Mouse (Mus musculus): ENCODE measurements around the gene Nudt3.

Gene Nudt3

GRCm38 (mm10) chr17:27596376-27597190 lies 26.7 kb downstream of the Nudt3 start:
- DNase-seq = no peak

- no peak for DNase-seq
Measured at GRCm38 (mm10) chr17:27595659-27596375, 27.5 kb downstream of the Nudt3 start.

- DNase-seq = no peak
Measured at GRCm38 (mm10) chr17:27592565-27592910, 30.8 kb downstream of the Nudt3 start.

- DNase-seq = no peak
Measured at GRCm38 (mm10) chr17:27591826-27592564, 31.3 kb downstream of the Nudt3 start.

DNA sequence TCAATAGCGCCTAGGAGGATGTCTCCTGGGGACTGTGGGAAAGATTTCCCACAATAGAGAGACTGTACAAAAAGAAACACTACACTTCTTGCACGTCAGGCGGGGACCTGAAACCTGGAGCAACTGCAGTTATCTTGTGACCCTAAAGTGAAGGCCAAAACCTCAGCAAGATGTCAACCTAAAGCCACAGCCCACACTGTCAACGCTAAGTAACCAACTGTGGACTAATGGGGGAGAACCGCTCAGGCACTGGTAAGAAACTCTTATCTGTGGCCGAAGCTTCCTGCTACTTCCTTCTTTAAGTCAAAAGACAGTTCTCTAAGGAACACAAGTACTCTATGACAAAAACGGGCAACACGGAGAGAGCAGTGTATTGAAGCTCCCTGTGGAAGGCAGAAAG lies 35.1 kb downstream of the Nudt3 start:
- DNase-seq = no peak

GRCm38 (mm10) chr17:27587252-27587651 lies 36.0 kb downstream of the Nudt3 start:
- no peak for DNase-seq

- DNase-seq = no peak
Measured at GRCm38 (mm10) chr17:27586661-27587060, 36.6 kb downstream of the Nudt3 start.

DNA sequence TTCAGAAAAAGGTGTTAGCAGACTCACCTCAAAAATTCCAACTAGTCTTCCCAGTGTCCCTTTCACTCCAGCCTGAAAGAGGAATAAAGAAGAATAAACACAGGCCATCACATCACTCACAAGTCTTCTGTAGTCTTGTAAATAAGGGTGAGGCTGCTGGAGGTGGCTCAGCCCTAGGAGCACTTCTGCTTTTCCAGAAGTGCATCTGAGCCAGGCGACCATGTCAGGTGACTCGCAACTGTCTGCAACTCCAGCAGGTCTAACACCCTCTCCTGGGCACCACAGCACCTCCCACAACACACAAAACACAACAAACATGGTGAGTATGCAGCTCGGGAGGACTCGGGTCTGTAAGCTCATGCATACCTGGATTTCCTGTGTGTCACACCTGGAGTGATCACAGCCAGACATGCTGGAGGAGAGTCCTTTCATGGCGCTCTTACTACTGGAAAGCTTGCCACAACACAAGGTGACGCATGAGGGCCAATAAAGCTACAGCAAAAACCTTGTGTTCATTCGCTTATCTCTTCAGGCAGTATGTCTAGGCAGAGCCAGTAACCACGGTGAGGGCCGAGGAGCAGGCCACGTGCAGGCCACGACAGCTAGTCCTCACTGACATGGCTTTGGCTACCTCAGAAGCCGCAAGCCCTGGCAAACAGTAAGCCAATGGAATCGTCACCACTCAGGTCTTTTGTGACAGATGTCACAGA lies 40.0 kb downstream of the Nudt3 start:
- DNase-seq = no peak

DNA sequence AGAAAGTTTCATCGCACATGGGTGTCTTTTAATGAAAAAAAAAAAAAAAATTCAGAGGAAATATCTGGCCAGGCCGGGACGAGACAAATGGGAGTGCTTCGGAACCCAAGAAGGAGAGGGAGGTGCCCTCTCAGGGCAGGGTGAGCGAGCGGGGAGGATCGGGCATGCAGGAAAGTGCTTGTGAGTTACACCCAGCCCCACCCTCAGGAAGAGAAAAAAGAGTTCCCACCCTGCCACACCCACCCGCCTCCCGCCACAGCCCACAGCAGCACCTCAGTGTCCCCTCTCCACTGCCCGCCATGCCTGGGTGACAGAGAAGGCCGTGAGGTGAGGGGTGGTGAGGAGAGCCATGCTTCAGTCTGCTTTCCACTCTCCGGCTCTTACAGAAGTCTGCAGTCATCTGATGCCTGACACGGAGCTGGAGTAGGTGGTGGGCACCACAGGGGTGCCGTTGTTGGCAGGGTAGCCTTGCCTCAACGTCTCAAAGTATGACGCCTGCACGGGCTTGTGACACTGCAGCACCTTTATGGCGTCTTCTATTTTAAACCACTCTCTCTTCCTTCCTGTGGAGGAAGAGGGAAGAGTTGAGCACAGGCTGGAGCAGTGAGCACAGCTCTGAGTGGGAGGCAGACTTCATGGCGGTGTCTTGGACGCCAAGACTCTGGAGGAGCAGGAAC lies 42.8 kb downstream of the Nudt3 start:
- DNase-seq = no peak

- peak; percentile 89 for DNase-seq
Measured at GRCm38 (mm10) chr17:27579816-27580215, 43.5 kb downstream of the Nudt3 start.

DNA sequence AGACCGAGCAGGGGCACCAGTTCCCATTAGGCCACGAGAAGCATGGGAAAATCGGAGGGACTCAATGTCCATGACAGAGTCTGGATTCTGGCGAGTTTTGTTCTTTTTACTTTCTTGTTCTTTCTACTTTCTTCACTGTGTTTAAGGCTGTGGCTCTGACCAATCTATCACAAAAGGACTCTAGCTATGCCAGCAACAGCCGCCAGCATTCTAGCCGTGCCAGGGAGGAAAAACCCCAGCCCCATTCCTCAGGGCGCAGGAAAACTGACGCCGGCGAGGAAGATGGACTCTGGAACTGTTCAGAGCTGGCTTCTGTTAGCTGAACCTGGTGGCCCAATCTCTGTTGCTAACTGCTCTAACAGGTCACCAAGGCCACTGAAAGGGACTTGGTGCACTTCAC lies 44.8 kb downstream of the Nudt3 start:
- DNase-seq = no peak

DNA sequence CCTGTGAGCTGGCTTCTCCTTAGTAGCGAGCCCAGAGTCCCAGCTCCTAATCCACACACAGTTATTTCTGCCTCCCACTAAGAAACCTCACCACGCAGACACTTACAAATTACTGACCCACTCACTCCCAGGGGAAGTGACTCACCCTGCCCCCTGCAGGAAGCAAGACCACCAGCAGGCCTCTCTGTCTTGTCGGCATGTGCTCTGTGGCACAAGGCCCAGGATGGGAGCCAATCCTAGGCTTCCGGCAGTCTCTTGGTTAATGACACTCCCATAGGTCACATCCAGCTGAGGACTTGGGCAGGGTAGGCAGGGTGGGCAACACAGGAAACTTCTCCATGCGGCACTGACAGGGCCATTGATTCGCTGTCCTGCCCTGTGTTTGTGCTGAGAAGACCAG lies 45.8 kb downstream of the Nudt3 start:
- DNase-seq = no peak

- no peak for DNase-seq
Measured at GRCm38 (mm10) chr17:27576056-27576455, 47.2 kb downstream of the Nudt3 start.

DNA sequence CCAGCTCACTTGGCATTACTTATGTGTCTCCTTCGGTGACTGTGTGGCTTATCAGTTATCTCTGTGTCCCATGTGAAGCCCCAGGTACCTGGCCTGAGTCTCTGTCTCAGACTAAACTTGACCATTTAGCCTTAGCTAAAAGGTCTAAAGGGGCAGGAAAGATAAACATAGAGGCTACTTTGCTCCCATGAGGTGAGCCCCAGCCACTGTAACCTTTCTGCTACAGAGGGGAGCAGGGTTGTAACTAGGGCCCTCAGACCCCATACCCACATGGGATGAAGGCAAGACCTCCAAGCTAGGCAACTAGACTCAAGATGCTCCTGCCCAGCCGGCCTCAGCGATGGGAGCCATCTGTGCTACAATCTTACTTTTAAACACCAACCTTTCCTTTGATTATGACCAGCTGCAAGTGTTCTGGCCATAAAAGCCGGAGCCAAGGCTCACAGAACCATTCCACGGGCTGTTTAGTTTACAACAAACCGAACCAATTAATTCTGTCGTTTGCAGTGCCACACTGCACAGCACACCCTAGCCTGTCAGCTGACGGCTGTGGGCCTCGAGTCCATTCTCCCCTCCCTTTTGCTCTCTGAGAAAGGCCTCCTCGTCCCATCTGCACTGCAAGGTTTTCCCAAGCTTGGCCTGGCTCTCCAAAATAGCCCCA lies 48.0 kb downstream of the Nudt3 start:
- no peak for DNase-seq

GRCm38 (mm10) chr17:27574470-27575115 lies 48.7 kb downstream of the Nudt3 start:
- peak; percentile 96 for DNase-seq

DNA sequence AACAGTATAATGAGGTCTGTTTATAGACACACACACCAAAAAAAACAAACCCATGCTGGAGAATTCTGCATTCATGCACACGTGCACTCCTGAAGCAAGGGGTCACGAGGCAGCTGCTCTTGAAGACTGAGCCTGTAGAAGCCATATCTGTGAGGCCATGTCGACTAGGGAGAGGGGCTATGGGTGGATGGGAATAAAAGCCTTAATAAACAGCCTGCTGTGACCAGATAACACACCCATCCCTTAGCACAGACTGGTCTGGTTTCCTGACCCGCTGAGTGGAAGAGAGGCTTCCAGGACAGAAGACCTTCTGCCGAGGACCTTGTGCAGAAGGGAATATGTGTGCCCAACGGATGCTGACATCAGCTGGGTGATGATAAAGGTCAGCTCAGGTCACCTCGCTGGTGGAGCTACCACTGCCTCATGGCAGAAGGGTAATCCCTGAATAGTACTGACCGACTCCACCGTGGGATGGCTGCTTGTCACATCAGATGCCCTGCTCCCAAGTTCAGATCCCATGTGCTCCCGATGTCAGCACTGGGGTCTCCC lies 49.4 kb downstream of the Nudt3 start:
- DNase-seq = no peak

- DNase-seq = no peak
Measured at GRCm38 (mm10) chr17:27571315-27571714, 52.0 kb downstream of the Nudt3 start.

GRCm38 (mm10) chr17:27568228-27568627 lies 55.1 kb downstream of the Nudt3 start:
- DNase-seq = peak; percentile 75

DNA sequence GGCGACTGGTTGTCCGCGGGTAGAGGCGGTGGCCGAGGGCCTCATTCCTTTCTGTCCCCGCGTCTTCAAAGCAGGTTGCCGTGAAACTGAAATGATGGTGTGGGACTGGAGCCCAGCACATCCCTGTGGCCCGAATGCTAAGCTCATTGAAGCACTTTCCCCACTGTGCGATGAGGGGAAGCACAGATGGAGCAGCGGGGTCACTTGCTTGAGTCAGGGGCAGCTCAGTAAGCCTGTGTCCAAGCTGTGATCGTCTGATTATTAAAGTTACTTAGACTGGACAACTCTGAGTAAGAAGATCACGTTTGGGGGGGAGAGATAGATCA lies 57.4 kb downstream of the Nudt3 start:
- DNase-seq = no peak

GRCm38 (mm10) chr17:27565163-27565941 lies 57.9 kb downstream of the Nudt3 start, which contains the start of gene AI413582:
Gene AI413582 (minus strand): TSS chr17:27565756.
- DNase-seq = peak; percentile 98
